Mouse (Mus musculus) induced T-regulatory cell, adult 2 months (primary cell): ENCODE measurements at regions not wholly inside any gene's neighbourhood (a gene's known extent, or its start where the extent isn't known, plus 50 kb on each side); places are given as distances from the start of the nearest gene placed in this dataset.

ENCODE experiments used
- DNase-seq: peaks from one replicate; pipeline ENCODE4 v3.0.0-alpha.2; 2012; ENCODE audit warnings: low read depth

- DNase-seq, result no peak
Observed at GRCm38 (mm10) chr7:70003200-70003986, 363.1 kb downstream of the Nr2f2 start.

GRCm38 (mm10) chr7:69998756-69999155 is 367.8 kb downstream of the Nr2f2 start:
- DNase-seq, result no peak

GRCm38 (mm10) chr7:69994540-69995303 is 371.8 kb downstream of the Nr2f2 start:
- DNase-seq, result no peak

- no peak for DNase-seq
Observed at GRCm38 (mm10) chr7:69992383-69993327, 373.9 kb downstream of the Nr2f2 start.

- no peak for DNase-seq
Observed at GRCm38 (mm10) chr7:69991982-69992381, 374.6 kb downstream of the Nr2f2 start.

- DNase-seq, result no peak
Observed at GRCm38 (mm10) chr7:69988704-69989103, 377.8 kb downstream of the Nr2f2 start.

GRCm38 (mm10) chr7:69981301-69981700 is 385.2 kb downstream of the Nr2f2 start:
- no peak for DNase-seq

GRCm38 (mm10) chr7:69976369-69976768 is 390.2 kb downstream of the Nr2f2 start:
- no peak for DNase-seq

- no peak for DNase-seq
Observed at GRCm38 (mm10) chr7:69964002-69964401, 402.5 kb downstream of the Nr2f2 start.

GRCm38 (mm10) chr7:69950221-69950670 is 416.3 kb downstream of the Nr2f2 start:
- DNase-seq, result no peak

- no peak for DNase-seq
Observed at GRCm38 (mm10) chr7:69949647-69950121, 416.9 kb downstream of the Nr2f2 start.

- DNase-seq, result no peak
Observed at GRCm38 (mm10) chr7:69946396-69946795, 420.1 kb downstream of the Nr2f2 start.

- DNase-seq, result no peak
Observed at GRCm38 (mm10) chr7:69941881-69942280, 424.7 kb downstream of the Nr2f2 start.

- no peak for DNase-seq
Observed at GRCm38 (mm10) chr7:69925261-69925660, 441.3 kb downstream of the Nr2f2 start.

- no peak for DNase-seq
Observed at GRCm38 (mm10) chr7:69924551-69924950, 442.0 kb downstream of the Nr2f2 start.

GRCm38 (mm10) chr7:69911760-69912159 is 454.8 kb downstream of the Nr2f2 start:
- no peak for DNase-seq

- no peak for DNase-seq
Observed at GRCm38 (mm10) chr7:69890503-69891061, 476.0 kb downstream of the Nr2f2 start.

GRCm38 (mm10) chr7:69888251-69888650 is 478.3 kb downstream of the Nr2f2 start:
- no peak for DNase-seq

GRCm38 (mm10) chr7:69877031-69877430 is 489.5 kb downstream of the Nr2f2 start:
- DNase-seq, result no peak

- DNase-seq, result no peak
Observed at GRCm38 (mm10) chr7:69865801-69866200, 500.7 kb downstream of the Nr2f2 start.

GRCm38 (mm10) chr7:69844631-69845324 is 521.8 kb downstream of the Nr2f2 start:
- no peak for DNase-seq
